Mouse (Mus musculus): ENCODE results near the gene Zfp558. TPM values are rescaled to one million over a fixed set of nuclear protein-coding genes. Genes with fewer than 3 reads are reported as not detected.
"Not testable (repeated sequence)": the region's sequence is repeated elsewhere in the genome, so short reads cannot be mapped to it uniquely, and the experiment has no call there.

Gene Zfp558
- 1 to 10 TPM; 3.5 to 3.8 TPM for total RNA-seq (2021)
- long read RNA-seq, experiment 1, partial matches to known transcripts = 0 of 3 reads
- long read RNA-seq, experiment 1, other reads (novel, unspliced or antisense) = 3 of 3 reads
- long read RNA-seq, experiment 2, partial matches to known transcripts = 0 of 1 reads
- long read RNA-seq, experiment 2, other reads (novel, unspliced or antisense) = 0 of 1 reads

DNA sequence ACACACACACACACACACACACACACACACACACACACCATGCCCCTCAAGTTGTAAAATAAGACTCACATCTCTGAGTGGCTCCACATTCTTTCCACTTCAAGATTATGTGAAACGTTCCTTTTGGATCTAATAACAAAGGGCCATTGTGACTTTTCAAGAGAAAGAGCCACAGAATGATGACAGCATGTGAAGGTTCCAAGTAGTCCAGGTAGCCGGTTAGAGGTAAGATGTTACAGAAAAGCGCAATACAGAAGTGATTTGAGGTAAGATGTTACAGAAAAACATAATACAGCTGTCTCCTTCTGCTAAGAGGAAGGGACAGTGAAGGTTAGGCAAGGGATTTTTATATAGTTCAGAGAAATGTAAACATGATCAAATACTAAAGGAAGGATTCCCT is at the start of gene Zfp558, which contains the start of gene Mbd3l1:
Gene Zfp558, minus strand, starts transcription at position 101 of the 400 bp plus-strand sequence.
Gene Mbd3l1, plus strand, starts transcription at position 192 of the 400 bp plus-strand sequence.
- no peak for DNase-seq (ENCODE audit: low spot score in 2 of 2)

DNA sequence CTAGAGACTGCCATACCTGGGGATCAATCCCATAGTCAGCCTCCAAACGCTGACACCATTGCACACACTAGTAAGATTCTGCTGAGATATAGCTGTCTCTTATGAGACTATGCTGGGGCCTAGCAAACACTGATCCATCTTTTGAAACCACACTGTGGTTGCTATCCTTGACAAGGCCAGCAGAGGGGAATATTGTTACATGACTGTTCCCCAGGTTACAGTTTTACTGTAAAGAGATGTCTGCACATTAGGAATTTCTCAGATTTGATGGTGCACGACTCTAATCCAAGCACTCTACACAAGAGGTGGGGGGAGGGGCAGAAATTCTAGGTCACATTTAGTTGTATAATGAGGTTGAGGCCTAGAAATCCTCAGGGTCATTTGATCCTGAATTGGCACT is 30.0 kb upstream of the Zfp558 start:
- DNase-seq (ENCODE audit: low spot score in 2 of 2) = peak; percentile 14 to 34

DNA sequence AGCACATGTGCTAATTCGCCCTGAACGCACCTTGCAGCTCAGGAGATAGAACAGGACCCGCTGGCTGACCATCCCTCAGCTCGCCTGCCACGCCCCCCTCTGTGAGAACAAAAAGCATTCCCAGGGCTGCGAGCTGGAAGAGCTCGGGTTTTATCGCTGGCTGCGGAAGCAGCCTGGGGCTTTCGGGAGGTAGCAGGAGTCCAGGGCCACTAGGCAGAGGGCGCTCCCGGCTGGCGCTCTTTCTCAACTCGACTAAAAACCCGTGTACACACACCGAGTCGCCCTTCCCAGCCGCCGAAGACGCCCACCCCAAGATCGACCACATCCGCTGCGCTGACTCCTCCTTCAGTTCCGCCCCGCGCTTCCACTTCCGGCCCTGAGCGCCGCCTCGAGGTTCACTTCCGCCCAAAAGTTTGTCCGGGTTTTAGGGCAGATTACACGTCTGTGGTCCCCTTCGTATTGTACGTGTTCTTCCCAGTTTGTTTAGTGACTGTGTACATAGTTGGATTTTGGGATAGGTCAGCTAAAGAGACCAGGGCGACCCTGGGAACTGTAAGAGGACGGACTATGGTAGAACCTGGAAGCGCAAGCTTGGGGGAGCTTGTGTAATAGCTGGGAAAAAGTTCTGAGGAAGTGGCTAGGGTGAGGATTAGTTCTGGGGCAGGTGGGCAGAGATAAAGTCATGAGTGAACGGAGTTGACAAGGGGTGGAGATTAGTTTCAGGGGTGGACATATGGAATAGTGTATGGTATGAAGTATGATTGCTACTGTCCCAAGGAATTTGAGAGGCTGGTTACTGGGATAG is 4.5 kb downstream of the Zfp558 start:
- peak; percentile 67 to 69 for DNase-seq (ENCODE audit: low spot score in 2 of 2)

DNA sequence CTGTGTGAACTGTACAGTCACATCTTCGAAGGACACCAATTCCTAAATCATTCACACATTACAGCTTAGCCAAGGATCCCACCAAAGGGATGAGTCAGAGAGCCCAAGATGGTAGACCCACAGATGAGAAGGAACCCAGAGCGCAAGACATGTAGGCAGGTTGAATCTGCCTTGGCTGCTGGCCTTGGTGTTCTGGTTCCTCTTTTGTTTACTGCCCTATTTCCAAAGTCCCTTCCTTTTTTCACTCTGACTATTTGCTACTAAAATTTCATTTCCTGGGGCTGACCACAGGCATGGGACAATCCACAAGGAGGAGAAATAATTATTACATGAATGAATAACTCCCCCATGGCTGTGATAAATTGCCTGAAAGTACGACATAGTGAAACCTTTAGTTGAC is 10.1 kb downstream of the Zfp558 start:
- DNase-seq (ENCODE audit: low spot score in 2 of 2) = no peak

DNA sequence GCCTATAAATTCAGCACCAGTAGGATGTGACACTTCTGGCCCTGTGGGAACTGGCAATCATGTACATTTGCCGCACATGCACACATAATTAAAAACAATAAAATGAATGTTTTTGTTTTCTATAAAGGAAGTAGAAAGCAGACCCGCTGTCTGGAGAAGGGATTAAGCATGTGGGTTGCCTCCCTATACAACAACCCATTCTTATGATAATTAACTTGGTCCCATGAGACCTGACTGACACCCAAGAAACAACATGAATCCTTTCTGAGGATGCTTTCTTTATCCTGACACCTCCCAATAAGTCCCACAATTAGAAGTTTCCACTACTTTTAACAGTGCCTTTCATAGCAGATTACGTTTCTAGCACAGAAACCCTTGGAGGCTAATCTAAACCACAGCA is 10.7 kb downstream of the Zfp558 start:
- DNase-seq (ENCODE audit: low spot score in 2 of 2) = no peak

DNA sequence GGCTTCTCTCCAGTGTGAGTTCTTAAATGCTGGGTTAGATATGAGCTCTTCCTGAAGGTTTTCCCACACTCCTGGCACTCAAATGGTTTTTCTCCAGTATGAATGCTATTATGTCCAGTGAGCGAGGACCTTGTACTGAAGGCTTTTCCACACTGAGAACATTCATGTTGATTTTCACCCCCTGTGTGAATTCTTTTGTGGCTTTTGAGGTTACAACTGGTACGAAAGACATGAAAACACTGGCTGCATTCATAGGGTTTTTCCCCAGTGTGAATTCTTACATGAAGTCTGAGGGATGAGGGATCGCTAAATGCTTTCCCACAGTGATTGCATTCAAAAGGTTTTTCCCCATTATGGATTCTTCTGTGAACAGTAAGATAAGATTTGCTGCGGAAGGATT is 21.5 kb downstream of the Zfp558 start:
- no peak for DNase-seq (ENCODE audit: low spot score in 2 of 2)

DNA sequence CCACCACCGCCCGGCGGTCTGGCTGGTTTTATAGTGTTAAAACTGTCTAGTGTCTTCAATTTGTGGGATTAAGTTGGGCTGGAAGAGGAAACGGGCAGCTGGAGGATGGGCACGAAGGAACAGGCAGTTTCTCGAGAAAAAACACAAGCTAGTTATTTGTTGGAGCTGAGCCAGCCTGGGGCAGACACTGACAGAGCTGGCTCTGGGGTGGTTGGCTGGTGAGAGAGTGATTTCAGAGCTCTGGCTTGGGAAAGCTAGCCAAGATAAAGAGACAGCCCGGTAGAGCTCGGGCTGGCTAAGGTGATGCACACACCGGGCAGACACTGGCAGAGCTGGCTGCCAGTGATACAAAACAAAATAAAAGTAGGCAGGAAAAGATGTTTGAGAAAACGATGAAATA is 46.4 kb downstream of the Zfp558 start:
- DNase-seq (ENCODE audit: low spot score in 2 of 2) = peak; percentile 3 to 22

DNA sequence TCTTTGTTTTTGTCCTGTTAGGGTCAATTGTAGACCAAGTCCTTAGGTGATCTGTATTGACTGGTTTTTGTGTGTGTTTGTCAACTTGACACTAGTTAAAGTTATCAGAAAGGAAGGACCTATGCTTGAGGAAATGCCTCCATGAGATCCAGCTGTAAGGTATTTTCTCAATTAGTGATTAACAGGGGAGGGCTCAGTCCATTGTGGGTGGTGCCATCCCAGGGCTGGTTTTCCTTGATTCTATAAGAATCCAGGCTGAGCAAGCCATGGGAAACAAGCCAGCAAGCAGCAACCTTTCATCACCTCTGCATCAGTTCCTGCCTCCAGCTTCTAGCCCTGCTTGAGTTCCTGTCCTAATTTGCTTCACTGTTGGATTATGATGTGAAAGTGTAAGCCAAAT is 47.7 kb downstream of the Zfp558 start, which contains the start of gene Mbd3l2:
Gene Mbd3l2, plus strand, starts transcription at position 301 of the 400 bp plus-strand sequence.
- no peak for DNase-seq (ENCODE audit: low spot score in 2 of 2)

DNA sequence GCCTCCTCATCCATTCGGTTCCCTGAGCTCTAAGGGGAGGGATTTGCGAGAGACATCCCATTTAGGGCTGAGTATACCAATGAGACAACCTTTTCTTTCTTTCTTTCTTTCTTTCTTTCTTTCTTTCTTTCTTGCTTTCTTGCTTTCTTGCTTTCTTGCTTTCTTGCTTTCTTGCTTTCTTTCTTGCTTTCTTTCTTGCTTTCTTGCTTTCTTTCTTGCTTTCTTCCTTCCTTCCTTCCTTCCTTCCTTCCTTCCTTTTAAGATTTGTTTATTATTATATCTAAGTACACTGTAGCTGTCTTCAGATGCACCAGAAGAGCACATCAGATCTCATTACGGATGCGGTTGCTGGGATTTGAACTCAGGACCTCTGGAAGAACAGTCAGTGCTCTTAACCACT is 65.7 kb downstream of the Zfp558 start:
- not testable (repeated sequence) for DNase-seq (ENCODE audit: low spot score in 2 of 2)

Small RNA genes lying within 50 kb of the gene (microRNA-seq; reads per million reads assigned to microRNA genes)
- gene Gm22854 = 0 reads per million in 2 experiments

Other genes with a start within 250 kb of the Zfp558 start
- gene Chordc1, start 186.1 kb downstream of the Zfp558 start, total RNA-seq (2021) = 10 to 100 TPM; 84.8 to 88.9 TPM
- gene Naalad2, start 75.3 kb downstream of the Zfp558 start, total RNA-seq (2021) = 1 to 10 TPM in 1 of 2 experiments, under 1 TPM in 1; 0.79 to 1.4 TPM
- gene Ubtfl1, start 73.8 kb downstream of the Zfp558 start, total RNA-seq (2021) = not detected
- gene Mbd3l2, start 47.6 kb downstream of the Zfp558 start, total RNA-seq (2021) = not detected
- gene Mbd3l1, start 91 bp upstream of the Zfp558 start, total RNA-seq (2021) = not detected
- gene Muc16, start 196.3 kb upstream of the Zfp558 start, total RNA-seq (2021) = not detected